Mouse (Mus musculus): ENCODE results near the gene Marco. TPM values are rescaled to one million over a fixed set of nuclear protein-coding genes. Genes with fewer than 3 reads are reported as not detected.
A peak's percentile ranks its signal among the peaks of the same experiment; 100 is the strongest.

Gene Marco
- polyA plus RNA-seq, 1 experiment from 2014 or later = not detected

GRCm38 (mm10) chr1:120480937-120481336, 23.9 kb downstream of the Marco start:
- Histone ChIP-seq H3K4me1 (no peaks in the 10 kb centered on the region), H3K4me2 (no peak overlapping the region), H3K9ac (no peak overlapping the region), H3K27me3 (no peaks in the 10 kb centered on the region), H3K4me3 (no peak overlapping the region), H3K36me3 (ENCODE audit: poor library complexity, severe bottlenecking) (no peaks in the 10 kb centered on the region), H3K9me3 (replicated peaks) (no peaks in the 10 kb centered on the region), H3K27ac (no peak overlapping the region)
- WGBS = 33% methylated on average over 5 of the region's 5 CpGs
- no peak for ATAC-seq

- no peak for ATAC-seq
- H3K9me3 ChIP-seq (replicated peaks) = no peaks in the 10 kb centered on the region
- no peak overlapping the region for H3K4me2 ChIP-seq
- H3K27me3 ChIP-seq = no peaks in the 10 kb centered on the region
- 78% methylated on average over 4 of the region's 4 CpGs for whole genome bisulfite sequencing
- H3K27ac ChIP-seq = no peak overlapping the region
- no peaks in the 10 kb centered on the region for H3K36me3 ChIP-seq (ENCODE audit: poor library complexity, severe bottlenecking)
- no peaks in the 10 kb centered on the region for H3K4me1 ChIP-seq
- H3K9ac ChIP-seq = no peak overlapping the region
- H3K4me3 ChIP-seq = no peak overlapping the region
These were observed 30.0 kb downstream of the Marco start for GRCm38 (mm10) chr1:120474825-120475224.

- no peak overlapping the region for H3K27ac ChIP-seq
- H3K4me2 ChIP-seq = no peak overlapping the region
- H3K27me3 ChIP-seq = 0 out of 2 replicates have a peak, but pooled peaks cover 4% of the 10 kb centered on the region
- 13% methylated on average over 15 of the region's 15 CpGs for WGBS
- H3K36me3 ChIP-seq (ENCODE audit: poor library complexity, severe bottlenecking) = no peaks in the 10 kb centered on the region
- 0 out of 2 replicates have a peak, but pooled peaks have one; percentile 45 for ATAC-seq
- no peaks in the 10 kb centered on the region for H3K9me3 ChIP-seq (replicated peaks)
- no peak overlapping the region for H3K9ac ChIP-seq
- no peak overlapping the region for H3K4me3 ChIP-seq
- no peaks in the 10 kb centered on the region for H3K4me1 ChIP-seq
These were observed 35.9 kb downstream of the Marco start for GRCm38 (mm10) chr1:120468891-120469290.

- Histone ChIP-seq H3K9me3 (replicated peaks) (no peaks in the 10 kb centered on the region), H3K36me3 (ENCODE audit: poor library complexity, severe bottlenecking) (no peaks in the 10 kb centered on the region), H3K27me3 (0 out of 2 replicates have a peak, but pooled peaks cover 4% of the 10 kb centered on the region), H3K27ac (no peak overlapping the region), H3K4me2 (no peak overlapping the region), H3K4me3 (no peak overlapping the region), H3K9ac (no peak overlapping the region), H3K4me1 (no peaks in the 10 kb centered on the region)
- ATAC-seq = no peak
- 88% methylated on average over 2 of the region's 2 CpGs for WGBS
These were observed 37.5 kb downstream of the Marco start for GRCm38 (mm10) chr1:120467323-120467722.

- H3K4me3 ChIP-seq = no peak overlapping the region
- no peaks in the 10 kb centered on the region for H3K4me1 ChIP-seq
- H3K36me3 ChIP-seq (ENCODE audit: poor library complexity, severe bottlenecking) = no peaks in the 10 kb centered on the region
- H3K27me3 ChIP-seq = 0 out of 2 replicates have a peak, but pooled peaks cover 4% of the 10 kb centered on the region
- 27% methylated on average over 7 of the region's 7 CpGs for WGBS
- no peak for ATAC-seq
- no peak overlapping the region for H3K9ac ChIP-seq
- no peaks in the 10 kb centered on the region for H3K9me3 ChIP-seq (replicated peaks)
- no peak overlapping the region for H3K27ac ChIP-seq
- no peak overlapping the region for H3K4me2 ChIP-seq
These were observed 38.1 kb downstream of the Marco start for GRCm38 (mm10) chr1:120466751-120467150.

GRCm38 (mm10) chr1:120459032-120459431, 45.8 kb downstream of the Marco start:
- Histone ChIP-seq H3K27ac (no peak overlapping the region), H3K4me1 (no peaks in the 10 kb centered on the region), H3K9me3 (replicated peaks) (no peaks in the 10 kb centered on the region), H3K36me3 (ENCODE audit: poor library complexity, severe bottlenecking) (no peaks in the 10 kb centered on the region), H3K4me2 (no peak overlapping the region), H3K4me3 (no peak overlapping the region), H3K9ac (no peak overlapping the region), H3K27me3 (no peaks in the 10 kb centered on the region)
- 58% methylated on average over 6 of the region's 6 CpGs for WGBS
- no peak for ATAC-seq

- Histone ChIP-seq H3K36me3 (ENCODE audit: poor library complexity, severe bottlenecking) (no peaks in the 10 kb centered on the region), H3K4me2 (no peak overlapping the region), H3K9ac (no peak overlapping the region), H3K27ac (no peak overlapping the region), H3K4me3 (no peak overlapping the region), H3K4me1 (no peaks in the 10 kb centered on the region), H3K27me3 (no peaks in the 10 kb centered on the region), H3K9me3 (replicated peaks) (no peaks in the 10 kb centered on the region)
- WGBS = 45% methylated on average over 5 of the region's 5 CpGs
- ATAC-seq = no peak; the same call in 1 of the 2 replicates
These were observed 46.3 kb downstream of the Marco start for GRCm38 (mm10) chr1:120458524-120458923.

- Histone ChIP-seq H3K27ac (no peak overlapping the region), H3K9me3 (replicated peaks) (0 out of 2 replicates have a peak, but pooled peaks cover 3% of the 10 kb centered on the region), H3K36me3 (ENCODE audit: poor library complexity, severe bottlenecking) (no peaks in the 10 kb centered on the region), H3K27me3 (no peaks in the 10 kb centered on the region), H3K4me1 (no peaks in the 10 kb centered on the region), H3K4me3 (no peak overlapping the region), H3K4me2 (no peak overlapping the region), H3K9ac (no peak overlapping the region)
- no peak for ATAC-seq
- WGBS = 86% methylated on average over 9 of the region's 9 CpGs
These were observed 53.1 kb downstream of the Marco start for GRCm38 (mm10) chr1:120451486-120452270.

- Histone ChIP-seq H3K4me2 (no peak overlapping the region), H3K4me3 (no peak overlapping the region), H3K9me3 (replicated peaks) (0 out of 2 replicates have a peak, but pooled peaks cover 3% of the 10 kb centered on the region), H3K27me3 (no peaks in the 10 kb centered on the region), H3K9ac (no peak overlapping the region), H3K4me1 (no peaks in the 10 kb centered on the region), H3K36me3 (ENCODE audit: poor library complexity, severe bottlenecking) (no peaks in the 10 kb centered on the region), H3K27ac (no peak overlapping the region)
- no peak for ATAC-seq
- 87% methylated on average over 2 of the region's 2 CpGs for WGBS
These were observed 55.2 kb downstream of the Marco start for GRCm38 (mm10) chr1:120449662-120450061.

- 83% methylated on average over 3 of the region's 3 CpGs for WGBS
- no peaks in the 10 kb centered on the region for H3K9me3 ChIP-seq (replicated peaks)
These were observed 61.6 kb downstream of the Marco start for GRCm38 (mm10) chr1:120443228-120443639.

GRCm38 (mm10) chr1:120441587-120441986, 63.2 kb downstream of the Marco start:
- no peaks in the 10 kb centered on the region for H3K27me3 ChIP-seq
- H3K27ac ChIP-seq = no peak overlapping the region
- 20% methylated on average over 2 of the region's 2 CpGs for WGBS
- no peaks in the 10 kb centered on the region for H3K4me1 ChIP-seq
- H3K36me3 ChIP-seq (ENCODE audit: poor library complexity, severe bottlenecking) = no peaks in the 10 kb centered on the region
- H3K9ac ChIP-seq = no peak overlapping the region
- H3K4me3 ChIP-seq = no peak overlapping the region
- H3K9me3 ChIP-seq (replicated peaks) = no peaks in the 10 kb centered on the region
- no peak for ATAC-seq
- H3K4me2 ChIP-seq = no peak overlapping the region

More at GRCm38 (mm10) chr1:120443228-120443639, 61.6 kb downstream of the Marco start:
- Histone ChIP-seq H3K27ac (no peak overlapping the region), H3K4me1 (no peaks in the 10 kb centered on the region), H3K9ac (no peak overlapping the region), H3K4me2 (no peak overlapping the region), H3K27me3 (no peaks in the 10 kb centered on the region), H3K4me3 (no peak overlapping the region), H3K36me3 (ENCODE audit: poor library complexity, severe bottlenecking) (no peaks in the 10 kb centered on the region)
- ATAC-seq = no peak

GRCm38 (mm10) chr1:120435591-120435990, 69.2 kb downstream of the Marco start:
- Histone ChIP-seq H3K4me1 (no peaks in the 10 kb centered on the region), H3K27ac (no peak overlapping the region), H3K36me3 (ENCODE audit: poor library complexity, severe bottlenecking) (no peaks in the 10 kb centered on the region), H3K27me3 (no peaks in the 10 kb centered on the region), H3K4me3 (no peak overlapping the region), H3K9ac (no peak overlapping the region), H3K9me3 (replicated peaks) (no peaks in the 10 kb centered on the region), H3K4me2 (no peak overlapping the region)
- WGBS = 93% methylated on average over 5 of the region's 5 CpGs
- ATAC-seq = no peak
